Mouse (Mus musculus) cortical plate, adult 2 months (tissue): ENCODE results near the gene Sphk2.

Experiments used
- CTCF ChIP-seq: fragments of 200-500 bp; IDR thresholded peaks from 2 replicates; pipeline ENCODE4 v1.5.1; 2011; ENCODE audit warnings: mild to moderate bottlenecking, control low read depth, low read length; ENCODE audit not compliant: insufficient read depth; ENCODE audit errors: extremely low read depth
- POLR2A ChIP-seq: fragments of 200-500 bp; IDR thresholded peaks from 2 replicates; pipeline ENCODE4 v1.6.1; 2011; ENCODE audit warnings: mild to moderate bottlenecking, low read length, control low read depth; ENCODE audit not compliant: insufficient read depth; ENCODE audit errors: extremely low read depth

GRCm38 (mm10) chr7:45705443-45705864 is 12.3 kb downstream of the Sphk2 start:
- TF ChIP-seq CTCF, result no peak
- TF ChIP-seq POLR2A, result no peak
